Mouse (Mus musculus): Measurements from ENCODE around the gene Nek9.

The Nek9 gene

GRCm38 (mm10) chr12:85339243-85339729, at the start of gene Nek9:
Nek9 (minus strand) TSS chr12:85339362.
- in situ Hi-C loops (cut with MboI; ENCODE audit: low pct_unique_long_range_greater_than_20kb in 1 of 2, low sequenced_read_pairs in 2 of 2, unreplicated experiment in 1 of 2), result no loop called here

DNA sequence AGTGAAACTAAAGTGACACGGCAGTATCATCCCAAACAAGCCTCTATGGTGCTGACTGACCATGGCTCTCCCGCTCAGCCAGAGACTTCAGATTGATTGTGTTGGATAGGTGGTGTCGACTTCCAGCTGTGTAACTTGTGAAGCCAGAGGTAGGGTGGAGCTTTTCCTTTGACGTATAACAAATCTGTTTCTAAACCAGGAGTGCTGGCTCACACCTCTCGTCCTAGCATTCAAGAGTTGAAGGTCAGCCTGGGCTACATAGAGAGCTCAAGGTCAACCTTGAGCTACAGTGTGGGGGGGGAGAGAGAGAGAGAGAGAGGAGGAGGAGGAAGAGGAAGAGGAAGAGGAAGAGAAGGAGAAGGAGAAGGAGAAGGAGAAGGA, 46.8 kb upstream of the Nek9 start:
- in situ Hi-C loops (cut with MboI; ENCODE audit: low pct_unique_long_range_greater_than_20kb in 1 of 2, low sequenced_read_pairs in 2 of 2, unreplicated experiment in 1 of 2), result loop anchor here in 1 of 2 experiments (5.0 to 25.0 kb wide), 2 partner anchors 96 to 276 kb away; no protein-coding TSS in a partner anchor

- in situ Hi-C loops (cut with MboI; ENCODE audit: low pct_unique_long_range_greater_than_20kb in 1 of 2, low sequenced_read_pairs in 2 of 2, unreplicated experiment in 1 of 2), result loop anchor here in 1 of 2 experiments (5.0 to 25.0 kb wide), 2 partner anchors 97 to 277 kb away; no protein-coding TSS in a partner anchor
Observed at GRCm38 (mm10) chr12:85385329-85385994, 46.3 kb upstream of the Nek9 start.

GRCm38 (mm10) chr12:85382761-85383680, 43.9 kb upstream of the Nek9 start:
- in situ Hi-C loops (cut with MboI; ENCODE audit: low pct_unique_long_range_greater_than_20kb in 1 of 2, low sequenced_read_pairs in 2 of 2, unreplicated experiment in 1 of 2), result loop anchor here (5.0 to 25.0 kb wide), 2 partner anchors 104 to 279 kb away; no protein-coding TSS in a partner anchor

DNA sequence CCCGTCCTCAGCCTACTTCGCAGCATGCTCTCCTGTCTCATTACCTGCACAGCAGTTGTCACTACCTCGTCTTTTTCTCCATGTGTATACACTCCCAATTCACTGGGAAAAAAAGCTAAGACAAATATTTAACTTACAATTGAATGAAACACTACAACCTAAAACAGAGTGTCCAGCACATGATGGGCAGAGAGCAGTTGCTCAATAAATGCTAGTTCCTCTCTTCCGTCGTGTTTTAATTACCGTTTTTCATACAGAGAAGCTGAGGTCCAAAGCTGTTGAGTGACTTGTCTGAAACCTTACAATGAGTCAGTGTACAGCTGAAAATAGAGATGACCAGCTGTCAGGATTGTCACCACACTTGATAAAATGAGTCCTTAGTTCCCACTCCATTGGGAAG, 42.4 kb upstream of the Nek9 start:
- in situ Hi-C loops (cut with MboI; ENCODE audit: low pct_unique_long_range_greater_than_20kb in 1 of 2, low sequenced_read_pairs in 2 of 2, unreplicated experiment in 1 of 2), result loop anchor here (5.0 to 25.0 kb wide), 2 partner anchors 106 to 281 kb away; no protein-coding TSS in a partner anchor

GRCm38 (mm10) chr12:85380942-85381341, 41.8 kb upstream of the Nek9 start:
- in situ Hi-C loops (cut with MboI; ENCODE audit: low pct_unique_long_range_greater_than_20kb in 1 of 2, low sequenced_read_pairs in 2 of 2, unreplicated experiment in 1 of 2), result loop anchor here (5.0 to 25.0 kb wide), 2 partner anchors 106 to 281 kb away; no protein-coding TSS in a partner anchor

- in situ Hi-C loops (cut with MboI; ENCODE audit: low pct_unique_long_range_greater_than_20kb in 1 of 2, low sequenced_read_pairs in 2 of 2, unreplicated experiment in 1 of 2), result loop anchor here (5.0 to 25.0 kb wide), 2 partner anchors 107 to 282 kb away; no protein-coding TSS in a partner anchor
Observed at GRCm38 (mm10) chr12:85380308-85380707, 41.1 kb upstream of the Nek9 start.

DNA sequence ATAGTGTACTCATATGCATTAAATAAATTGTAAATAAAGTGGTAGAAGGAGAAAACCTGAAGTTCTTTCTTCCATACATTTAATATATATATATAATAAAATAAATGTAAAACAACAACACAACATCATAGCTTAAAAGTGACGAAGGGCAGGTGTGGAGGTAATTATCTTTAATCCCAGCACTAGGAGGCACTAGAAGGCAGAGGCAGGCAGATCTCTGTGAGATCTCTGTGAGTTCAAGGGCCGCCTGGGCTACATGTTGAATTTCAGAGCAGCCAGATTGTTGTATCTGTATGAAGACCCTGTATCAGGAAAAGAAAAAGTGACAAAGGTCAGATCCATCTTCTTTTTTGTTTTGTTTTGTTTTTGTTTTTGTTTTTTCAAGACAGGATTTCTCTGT, 39.1 kb upstream of the Nek9 start:
- in situ Hi-C loops (cut with MboI; ENCODE audit: low pct_unique_long_range_greater_than_20kb in 1 of 2, low sequenced_read_pairs in 2 of 2, unreplicated experiment in 1 of 2), result loop anchor here in 1 of 2 experiments (25.0 kb wide), 1 partner anchor 284 kb away; no protein-coding TSS in a partner anchor

- in situ Hi-C loops (cut with MboI; ENCODE audit: low pct_unique_long_range_greater_than_20kb in 1 of 2, low sequenced_read_pairs in 2 of 2, unreplicated experiment in 1 of 2), result loop anchor here (25.0 kb wide), 1 partner anchor 288 kb away; no protein-coding TSS in a partner anchor
Observed at GRCm38 (mm10) chr12:85374561-85375272, 35.6 kb upstream of the Nek9 start, which contains the start of gene Tmed10. Tmed10 (minus strand) TSS chr12:85374847.

GRCm38 (mm10) chr12:85373591-85374560, 34.7 kb upstream of the Nek9 start:
- in situ Hi-C loops (cut with MboI; ENCODE audit: low pct_unique_long_range_greater_than_20kb in 1 of 2, low sequenced_read_pairs in 2 of 2, unreplicated experiment in 1 of 2), result loop anchor here in 1 of 2 experiments (25.0 kb wide), 1 partner anchor 288 kb away; no protein-coding TSS in a partner anchor

DNA sequence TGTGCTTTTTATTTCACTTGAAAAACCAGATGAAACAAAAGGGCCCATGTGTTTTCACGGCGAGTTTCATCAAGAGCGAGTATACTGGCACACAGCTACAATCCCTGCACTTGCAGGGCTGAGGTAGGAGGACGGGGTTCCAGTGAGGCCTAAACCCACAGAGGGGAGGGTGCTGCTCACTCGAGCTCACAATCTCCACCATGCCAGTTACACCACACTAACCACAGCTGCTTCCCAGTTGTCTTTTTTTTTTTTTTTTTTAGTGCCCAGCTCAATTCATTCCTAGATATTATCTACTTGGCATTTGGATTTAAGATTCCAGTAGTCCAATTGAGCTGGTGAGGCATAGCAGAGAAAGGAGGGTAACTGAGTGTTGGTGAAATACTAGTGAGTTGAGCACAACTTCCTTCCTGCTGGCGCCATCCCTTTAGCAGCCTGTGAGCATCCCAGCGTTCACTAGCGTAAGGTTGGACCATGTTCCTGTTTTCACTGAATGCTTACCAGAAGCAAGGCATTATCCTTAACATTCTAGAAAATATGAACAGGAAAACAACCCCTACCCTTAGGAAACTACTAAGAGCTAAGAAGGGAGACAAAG, 33.0 kb upstream of the Nek9 start:
- in situ Hi-C loops (cut with MboI; ENCODE audit: low pct_unique_long_range_greater_than_20kb in 1 of 2, low sequenced_read_pairs in 2 of 2, unreplicated experiment in 1 of 2), result loop anchor here in 1 of 2 experiments (25.0 kb wide), 1 partner anchor 290 kb away; no protein-coding TSS in a partner anchor

DNA sequence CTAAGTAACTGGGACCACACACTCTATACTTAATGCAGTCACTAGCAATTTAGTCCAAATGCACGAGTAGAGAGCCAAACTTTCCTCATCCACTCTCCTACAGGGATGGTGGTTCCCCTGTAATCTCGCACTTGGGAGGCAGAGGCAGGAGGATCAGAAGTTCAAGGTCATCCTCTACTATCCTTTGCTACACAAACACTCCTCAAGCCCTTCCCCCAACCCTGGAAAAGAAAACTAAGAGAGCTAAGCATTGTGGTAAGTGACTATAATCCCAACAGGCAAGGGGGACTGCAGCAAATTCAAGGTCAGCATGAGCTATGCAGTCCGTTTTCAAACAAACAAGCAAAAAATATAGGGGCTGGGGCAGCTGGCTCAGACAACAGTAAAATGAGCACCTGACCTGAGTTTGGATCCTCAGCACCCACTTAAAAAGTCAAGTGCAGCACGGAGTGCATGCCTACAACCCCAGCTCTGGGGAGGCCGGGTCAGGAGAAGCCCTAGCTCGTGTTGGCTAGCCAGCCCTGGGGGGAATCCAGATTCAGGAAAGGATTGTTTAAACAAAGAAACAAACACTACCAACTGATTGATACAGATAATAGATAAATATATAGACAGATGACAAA, 29.4 kb upstream of the Nek9 start:
- in situ Hi-C loops (cut with MboI; ENCODE audit: low pct_unique_long_range_greater_than_20kb in 1 of 2, low sequenced_read_pairs in 2 of 2, unreplicated experiment in 1 of 2), result loop anchor here in 1 of 2 experiments (25.0 kb wide), 1 partner anchor 294 kb away; no protein-coding TSS in a partner anchor

- in situ Hi-C loops (cut with MboI; ENCODE audit: low pct_unique_long_range_greater_than_20kb in 1 of 2, low sequenced_read_pairs in 2 of 2, unreplicated experiment in 1 of 2), result loop anchor here in 1 of 2 experiments (25.0 kb wide), 1 partner anchor 296 kb away; no protein-coding TSS in a partner anchor
Observed at GRCm38 (mm10) chr12:85366271-85366670, 27.1 kb upstream of the Nek9 start.

- in situ Hi-C loops (cut with MboI; ENCODE audit: low pct_unique_long_range_greater_than_20kb in 1 of 2, low sequenced_read_pairs in 2 of 2, unreplicated experiment in 1 of 2), result loop anchor here in 1 of 2 experiments (25.0 kb wide), 1 partner anchor 300 kb away; no protein-coding TSS in a partner anchor
Observed at GRCm38 (mm10) chr12:85362510-85362909, 23.3 kb upstream of the Nek9 start.

DNA sequence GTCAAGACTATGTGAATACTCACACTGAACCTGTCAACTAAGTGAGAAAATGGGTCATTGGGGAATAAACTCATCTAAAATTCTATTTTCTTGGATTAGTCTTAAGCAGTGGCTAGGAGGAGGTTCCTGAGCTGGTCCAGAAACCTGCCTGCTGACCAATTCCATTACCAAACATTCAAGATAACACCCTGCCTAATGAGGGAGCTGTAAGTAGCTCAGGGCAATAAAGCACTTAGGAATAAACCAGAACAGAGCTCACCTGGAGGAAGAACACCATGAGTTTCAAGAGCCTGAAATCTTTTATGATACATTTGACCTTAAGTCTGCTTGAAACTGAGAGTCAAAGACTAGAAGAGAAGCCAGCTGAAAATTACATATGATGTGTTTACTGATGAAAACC, 22.4 kb upstream of the Nek9 start:
- in situ Hi-C loops (cut with MboI; ENCODE audit: low pct_unique_long_range_greater_than_20kb in 1 of 2, low sequenced_read_pairs in 2 of 2, unreplicated experiment in 1 of 2), result loop anchor here in 1 of 2 experiments (25.0 kb wide), 1 partner anchor 301 kb away; no protein-coding TSS in a partner anchor

DNA sequence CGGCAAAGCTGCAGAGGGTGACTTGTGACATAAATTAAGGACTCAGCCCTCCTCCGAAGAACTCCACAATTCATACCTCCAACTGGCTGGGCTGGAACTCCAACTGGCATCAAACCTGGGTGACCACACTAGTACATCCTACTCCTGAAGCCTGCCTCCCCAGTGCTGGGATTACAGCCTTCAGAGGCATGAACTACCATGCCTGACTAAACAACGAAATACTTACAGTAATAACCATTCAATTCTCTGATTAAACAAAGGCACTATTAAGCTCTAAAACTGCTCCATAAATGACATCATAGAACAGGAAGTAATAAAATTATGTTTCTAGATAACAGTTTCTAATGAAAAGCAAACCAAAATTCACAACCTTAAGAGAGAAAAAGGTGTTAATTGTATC, 22.0 kb upstream of the Nek9 start:
- in situ Hi-C loops (cut with MboI; ENCODE audit: low pct_unique_long_range_greater_than_20kb in 1 of 2, low sequenced_read_pairs in 2 of 2, unreplicated experiment in 1 of 2), result loop anchor here in 1 of 2 experiments (25.0 kb wide), 1 partner anchor 301 kb away; no protein-coding TSS in a partner anchor

All from mouse embryonic stem cell (cell line).